Mouse (Mus musculus): Measurements from ENCODE around the gene Echdc1. TPM values are rescaled to one million over a fixed set of nuclear protein-coding genes. Genes with fewer than 3 reads are reported as not detected.

Gene Echdc1
- total and polyA plus RNA-seq, 3 experiments: 19.3 to 60.5 (median 39.0) TPM

DNA sequence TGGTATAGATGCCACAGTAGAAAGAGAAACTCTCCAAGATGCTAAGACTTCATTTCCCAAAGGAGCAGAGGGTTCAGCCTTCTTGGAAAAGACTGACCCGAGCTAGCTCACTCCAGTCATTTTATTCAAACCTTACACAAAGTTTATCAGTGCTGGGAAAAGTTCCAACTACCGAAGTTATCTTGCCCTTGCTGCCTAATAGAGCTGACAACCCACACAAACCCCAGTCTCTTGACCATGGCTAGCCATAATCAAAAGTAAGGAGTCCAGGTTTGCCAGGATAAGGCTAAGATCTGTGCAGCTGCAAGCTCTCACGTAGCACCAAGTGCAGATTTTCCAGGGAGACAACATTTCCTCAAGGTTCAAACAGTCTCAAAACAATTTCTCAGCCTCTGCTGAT lies 39.6 kb downstream of the Echdc1 start:
- no peak overlapping the region for H3K9ac ChIP-seq (ENCODE audit: insufficient read depth, low read depth)
- no peak overlapping the region for H3K27ac ChIP-seq (ENCODE audit: insufficient read depth, low read depth)
- H3K36me3 ChIP-seq (replicated peaks in 1 of 2; ENCODE audit: control insufficient read depth in 1 of 2, insufficient read depth in 1 of 2, low read length in 1 of 2): peaks cover 10 to 46% of the 10 kb centered on the region in 2 experiments
- H3K4me3 ChIP-seq (replicated peaks in 1 of 3; ENCODE audit: low read depth in 2 of 3, low read length in 2 of 3, poor library complexity in 1 of 3): no peak overlapping the region
- H3K4me1 ChIP-seq (ENCODE audit: control insufficient read depth in 1 of 2, insufficient read depth in 2 of 2): peaks cover 3 to 19% of the 10 kb centered on the region in 2 experiments; a peak in 2 of 4 replicates
- dilution Hi-C loops (cut with MboI; ENCODE audit: extremely low pct_ligation_motif_present, extremely low pct_unique_long_range_greater_than_20kb, low sequenced_read_pairs): no loop called here
- H3K27me3 ChIP-seq (replicated peaks): no peaks in the 10 kb centered on the region
- no peaks in the 10 kb centered on the region for H3K9me3 ChIP-seq (replicated peaks; ENCODE audit: low read length)
- DNase-seq (ENCODE audit: extremely low read depth): no peak
- TF ChIP-seq RAD21 (IDR thresholded peaks at IDR 0.05; ENCODE audit: low read depth, low read length) (no peak), KAT2A (IDR thresholded peaks at IDR 0.05; ENCODE audit: insufficient replicate concordance, low read length) (no peak), CHD1 (IDR thresholded peaks at IDR 0.05; ENCODE audit: low read depth, low read length) (no peak), USF1 (IDR thresholded peaks at IDR 0.05; ENCODE audit: low read depth, low read length) (no peak), E2F4 (IDR thresholded peaks at IDR 0.05; ENCODE audit: insufficient replicate concordance, low read depth, low read length) (no peak), BHLHE40 (IDR thresholded peaks at IDR 0.05; ENCODE audit: low read depth, low read length) (no peak), USF2 (conservative IDR thresholded peaks at IDR 0.05; ENCODE audit: low read depth, low read length) (no peak), HCFC1 (IDR thresholded peaks at IDR 0.05; ENCODE audit: low read depth, low read length) (no peak), JUN (IDR thresholded peaks at IDR 0.05; ENCODE audit: insufficient read depth, low read depth, low read length) (no peak), POLR2AphosphoS2 (IDR thresholded peaks at IDR 0.05; ENCODE audit: low read depth, low read length) (no peak)
- H3K79me2 ChIP-seq (replicated peaks; ENCODE audit: control insufficient read depth, extremely low read depth, insufficient read depth, poor library complexity, severe bottlenecking): peaks cover 16% of the 10 kb centered on the region
- H3K4me2 ChIP-seq (ENCODE audit: insufficient read depth, low read depth, poor library complexity, severe bottlenecking): no peak overlapping the region
- in situ Hi-C loops (cut with MboI; ENCODE audit: low pct_ligation_motif_present, low pct_unique_long_range_greater_than_20kb, low sequenced_read_pairs): no loop called here

DNA sequence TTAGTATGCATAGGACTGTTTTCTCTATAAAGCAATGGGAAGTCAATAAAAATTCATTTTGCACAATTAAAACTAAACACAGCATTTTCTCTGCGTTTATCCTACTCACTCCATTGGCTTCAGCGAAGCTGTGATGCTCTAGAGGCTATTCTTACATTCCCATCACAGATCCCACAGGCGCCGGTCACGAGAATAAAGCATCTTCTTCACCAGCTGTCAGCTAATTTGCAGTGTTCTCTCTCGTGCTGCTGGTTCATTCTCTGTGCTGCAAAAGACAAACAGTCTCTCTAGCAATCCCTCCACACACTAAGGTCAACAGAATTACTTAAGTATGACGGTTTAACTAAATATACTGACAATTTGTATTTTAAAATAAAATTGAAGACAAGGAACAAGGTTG lies 41.2 kb downstream of the Echdc1 start:
- H3K27ac ChIP-seq (ENCODE audit: insufficient read depth, low read depth): no peak overlapping the region
- dilution Hi-C loops (cut with MboI; ENCODE audit: extremely low pct_ligation_motif_present, extremely low pct_unique_long_range_greater_than_20kb, low sequenced_read_pairs): no loop called here
- no peaks in the 10 kb centered on the region for H3K9me3 ChIP-seq (replicated peaks; ENCODE audit: low read length)
- H3K4me2 ChIP-seq (ENCODE audit: insufficient read depth, low read depth, poor library complexity, severe bottlenecking): no peak overlapping the region
- no peak overlapping the region for H3K9ac ChIP-seq (ENCODE audit: insufficient read depth, low read depth)
- H3K4me1 ChIP-seq (ENCODE audit: control insufficient read depth in 1 of 2, insufficient read depth in 2 of 2): peaks cover 3 to 26% of the 10 kb centered on the region in 2 experiments; a peak in 2 of 4 replicates
- H3K36me3 ChIP-seq (replicated peaks in 1 of 2; ENCODE audit: control insufficient read depth in 1 of 2, insufficient read depth in 1 of 2, low read length in 1 of 2): peaks cover 9 to 40% of the 10 kb centered on the region in 2 experiments
- TF ChIP-seq JUN (IDR thresholded peaks at IDR 0.05; ENCODE audit: insufficient read depth, low read depth, low read length) (no peak), MAZ (IDR thresholded peaks at IDR 0.05; ENCODE audit: low read depth, low read length) (no peak), SMC3 (IDR thresholded peaks at IDR 0.05; ENCODE audit: low read depth, low read length) (no peak), CHD2 (IDR thresholded peaks at IDR 0.05; ENCODE audit: low read length) (no peak)
- H3K27me3 ChIP-seq (replicated peaks): no peaks in the 10 kb centered on the region
- no peak overlapping the region for H3K4me3 ChIP-seq (replicated peaks in 1 of 3; ENCODE audit: low read depth in 2 of 3, low read length in 2 of 3, poor library complexity in 1 of 3)
- no peak for DNase-seq (ENCODE audit: extremely low read depth)
- in situ Hi-C loops (cut with MboI; ENCODE audit: low pct_ligation_motif_present, low pct_unique_long_range_greater_than_20kb, low sequenced_read_pairs): no loop called here
- peaks cover 21% of the 10 kb centered on the region for H3K79me2 ChIP-seq (replicated peaks; ENCODE audit: control insufficient read depth, extremely low read depth, insufficient read depth, poor library complexity, severe bottlenecking)

DNA sequence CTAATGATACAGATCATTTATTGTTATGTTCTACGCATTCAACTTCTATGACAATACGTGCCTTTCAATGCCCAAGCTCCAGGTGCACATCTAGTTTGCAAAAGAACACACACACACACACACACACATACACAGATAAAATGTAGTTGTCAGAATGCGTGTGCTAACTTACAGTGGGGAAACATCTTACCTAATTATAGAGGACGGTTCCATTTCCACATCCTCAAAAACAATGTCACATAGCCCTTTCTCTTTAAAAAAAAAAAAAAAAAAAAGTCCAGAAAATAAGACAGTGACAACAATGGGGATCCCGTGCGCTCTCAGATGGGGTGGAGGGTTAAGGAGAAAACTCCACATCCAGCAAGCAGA lies 48.1 kb downstream of the Echdc1 start:
- H3K4me2 ChIP-seq (ENCODE audit: insufficient read depth, low read depth, poor library complexity, severe bottlenecking): peak overlapping the region; percentile 94
- peaks cover 26% of the 10 kb centered on the region for H3K79me2 ChIP-seq (replicated peaks; ENCODE audit: control insufficient read depth, extremely low read depth, insufficient read depth, poor library complexity, severe bottlenecking)
- H3K9me3 ChIP-seq (replicated peaks; ENCODE audit: low read length): no peaks in the 10 kb centered on the region
- no peaks in the 10 kb centered on the region for H3K27me3 ChIP-seq (replicated peaks)
- in situ Hi-C loops (cut with MboI; ENCODE audit: low pct_ligation_motif_present, low pct_unique_long_range_greater_than_20kb, low sequenced_read_pairs) (no loop called here), dilution Hi-C loops (cut with MboI; ENCODE audit: extremely low pct_ligation_motif_present, extremely low pct_unique_long_range_greater_than_20kb, low sequenced_read_pairs) (no loop called here)
- H3K27ac ChIP-seq (ENCODE audit: insufficient read depth, low read depth): no peak overlapping the region; the same call in 1 of the 2 replicates
- peaks cover 6 to 34% of the 10 kb centered on the region in 2 experiments; a peak in 2 of 4 replicates for H3K4me1 ChIP-seq (ENCODE audit: control insufficient read depth in 1 of 2, insufficient read depth in 2 of 2)
- H3K9ac ChIP-seq (ENCODE audit: insufficient read depth, low read depth): peak overlapping the region; percentile 82
- no peak for DNase-seq (ENCODE audit: extremely low read depth)
- peak; percentile 64; the same call in 1 of the 2 replicates for TF ChIP-seq CHD1 (IDR thresholded peaks at IDR 0.05; ENCODE audit: low read depth, low read length)
- no peak for TF ChIP-seq RAD21 (IDR thresholded peaks at IDR 0.05; ENCODE audit: low read depth, low read length)
- 0 out of 2 replicates have a peak, but pooled peaks have one; percentile 16 for TF ChIP-seq EP300 (IDR thresholded peaks at IDR 0.05; ENCODE audit: low read length)
- TF ChIP-seq MAZ (IDR thresholded peaks at IDR 0.05; ENCODE audit: low read depth, low read length): no peak
- peak; percentile 31; the same call in 1 of the 2 replicates for TF ChIP-seq MXI1 (IDR thresholded peaks at IDR 0.05; ENCODE audit: low read depth, low read length)
- TF ChIP-seq MAX (IDR thresholded peaks at IDR 0.05; ENCODE audit: low read length): 0 out of 2 replicates have a peak, but pooled peaks have one; percentile 21
- peak; percentile 83 for TF ChIP-seq ZNF384 (IDR thresholded peaks at IDR 0.05; ENCODE audit: low read depth, low read length)
- 0 out of 2 replicates have a peak, but pooled peaks have one; percentile 12 for TF ChIP-seq BHLHE40 (IDR thresholded peaks at IDR 0.05; ENCODE audit: low read depth, low read length)
- peak; percentile 63; the same call in 1 of the 2 replicates for TF ChIP-seq SIN3A (IDR thresholded peaks at IDR 0.05; ENCODE audit: low read length)
- H3K4me3 ChIP-seq (replicated peaks in 1 of 3; ENCODE audit: low read depth in 2 of 3, low read length in 2 of 3, poor library complexity in 1 of 3): peak overlapping the region; percentile 75 to 80 (median 75)
- H3K36me3 ChIP-seq (replicated peaks in 1 of 2; ENCODE audit: control insufficient read depth in 1 of 2, insufficient read depth in 1 of 2, low read length in 1 of 2): peaks cover 0 to 10% of the 10 kb centered on the region in 2 experiments

Measured in CH12.LX (cell line).